Mouse (Mus musculus): ENCODE measurements around the gene Serpine3. TPM values are rescaled to one million over a fixed set of nuclear protein-coding genes. Genes with fewer than 3 reads are reported as not detected.
A peak's percentile ranks its signal among the peaks of the same experiment; 100 is the strongest.
"Not testable (repeated sequence)": the region's sequence is repeated elsewhere in the genome, so short reads cannot be mapped to it uniquely, and the experiment has no call there.

Gene Serpine3
- total RNA-seq (2014; fragmentation: Nextera tagmentation): not detected in 2 replicates
- total RNA-seq (2017): not detected in 2 replicates

- ATAC-seq (replicated peaks; ENCODE audit: low FRiP score, low TSS enrichment, poor library complexity, severe bottlenecking): no peak
These were observed at the start of gene Serpine3 for GRCm38 (mm10) chr14:62663367-62663766. Gene Serpine3 (plus strand): TSS chr14:62663667.

GRCm38 (mm10) chr14:62622393-62622792 is 41.1 kb upstream of the Serpine3 start:
- ATAC-seq (replicated peaks; ENCODE audit: low FRiP score, low TSS enrichment, poor library complexity, severe bottlenecking): no peak

GRCm38 (mm10) chr14:62627951-62628350 is 35.5 kb upstream of the Serpine3 start:
- ATAC-seq (replicated peaks; ENCODE audit: low FRiP score, low TSS enrichment, poor library complexity, severe bottlenecking): no peak

GRCm38 (mm10) chr14:62637436-62638344 is 25.8 kb upstream of the Serpine3 start:
- no peak for ATAC-seq (replicated peaks; ENCODE audit: low FRiP score, low TSS enrichment, poor library complexity, severe bottlenecking)

GRCm38 (mm10) chr14:62638345-62638702 is 25.1 kb upstream of the Serpine3 start:
- ATAC-seq (replicated peaks; ENCODE audit: low FRiP score, low TSS enrichment, poor library complexity, severe bottlenecking): no peak

GRCm38 (mm10) chr14:62639111-62639510 is 24.4 kb upstream of the Serpine3 start:
- no peak for ATAC-seq (replicated peaks; ENCODE audit: low FRiP score, low TSS enrichment, poor library complexity, severe bottlenecking)

GRCm38 (mm10) chr14:62639551-62639950 is 23.9 kb upstream of the Serpine3 start:
- ATAC-seq (replicated peaks; ENCODE audit: low FRiP score, low TSS enrichment, poor library complexity, severe bottlenecking): no peak

GRCm38 (mm10) chr14:62640396-62640795 is 23.1 kb upstream of the Serpine3 start:
- no peak for ATAC-seq (replicated peaks; ENCODE audit: low FRiP score, low TSS enrichment, poor library complexity, severe bottlenecking)

- not testable (repeated sequence) for ATAC-seq (replicated peaks; ENCODE audit: low FRiP score, low TSS enrichment, poor library complexity, severe bottlenecking)
These were observed 21.1 kb upstream of the Serpine3 start for GRCm38 (mm10) chr14:62642368-62642767.

GRCm38 (mm10) chr14:62648405-62648804 is 15.1 kb upstream of the Serpine3 start:
- ATAC-seq (replicated peaks; ENCODE audit: low FRiP score, low TSS enrichment, poor library complexity, severe bottlenecking): no peak

GRCm38 (mm10) chr14:62650376-62650775 is 13.1 kb upstream of the Serpine3 start:
- no peak for ATAC-seq (replicated peaks; ENCODE audit: low FRiP score, low TSS enrichment, poor library complexity, severe bottlenecking)

- ATAC-seq (replicated peaks; ENCODE audit: low FRiP score, low TSS enrichment, poor library complexity, severe bottlenecking): no peak
These were observed 11.7 kb upstream of the Serpine3 start for GRCm38 (mm10) chr14:62651771-62652170.

- ATAC-seq (replicated peaks; ENCODE audit: low FRiP score, low TSS enrichment, poor library complexity, severe bottlenecking): no peak
These were observed 7.5 kb upstream of the Serpine3 start for GRCm38 (mm10) chr14:62655996-62656395.

GRCm38 (mm10) chr14:62657469-62657868 is 6.0 kb upstream of the Serpine3 start:
- ATAC-seq (replicated peaks; ENCODE audit: low FRiP score, low TSS enrichment, poor library complexity, severe bottlenecking): no peak

- ATAC-seq (replicated peaks; ENCODE audit: low FRiP score, low TSS enrichment, poor library complexity, severe bottlenecking): no peak
These were observed 1.1 kb upstream of the Serpine3 start for GRCm38 (mm10) chr14:62662381-62662780.

- ATAC-seq (replicated peaks; ENCODE audit: low FRiP score, low TSS enrichment, poor library complexity, severe bottlenecking): 0 out of 2 replicates have a peak, but pooled peaks have one; percentile 30
These were observed 1.7 kb downstream of the Serpine3 start for GRCm38 (mm10) chr14:62664976-62665673.

- no peak for ATAC-seq (replicated peaks; ENCODE audit: low FRiP score, low TSS enrichment, poor library complexity, severe bottlenecking)
These were observed 10.2 kb downstream of the Serpine3 start for GRCm38 (mm10) chr14:62673646-62674045.

- no peak for ATAC-seq (replicated peaks; ENCODE audit: low FRiP score, low TSS enrichment, poor library complexity, severe bottlenecking)
These were observed 54.7 kb downstream of the Serpine3 start for GRCm38 (mm10) chr14:62718161-62718560.

- ATAC-seq (replicated peaks; ENCODE audit: low FRiP score, low TSS enrichment, poor library complexity, severe bottlenecking): no peak
These were observed 58.2 kb downstream of the Serpine3 start for GRCm38 (mm10) chr14:62721625-62722024.

GRCm38 (mm10) chr14:62724560-62724959 is 61.1 kb downstream of the Serpine3 start:
- no peak for ATAC-seq (replicated peaks; ENCODE audit: low FRiP score, low TSS enrichment, poor library complexity, severe bottlenecking)

Measured in megakaryocyte-erythroid progenitor cell, adult 5-6 weeks (primary cell).